Mouse (Mus musculus) erythroblast, adult 5-6 weeks (primary cell): ENCODE data around the gene Chl1. TPM values are rescaled to one million over a fixed set of nuclear protein-coding genes. Genes with fewer than 3 reads are reported as not detected.

Experiments
- ATAC-seq: replicated peaks from 2 replicates; pipeline ENCODE4 v1.8.0; 2016; ENCODE audit warnings: moderate number of reproducible peaks, mild to moderate bottlenecking, moderate TSS enrichment, inconsistent platforms; ENCODE audit not compliant: poor library complexity, low FRiP score, severe bottlenecking
- total RNA-seq, 2 experiments: library from RNA; stranded (forward) in 1 of 2; stranded (reverse) in 1 of 2; fragments of 150-400 nt in 1 of 2; fragments of 200-764, 138-1000 nt in 1 of 2; gene quantifications; 2 replicates each; pipeline versions ENCODE4 v1.2.3 to v1.2.4; 2015 to 2017; ENCODE audit warnings: low replicate concordance in 2 of 2

Chl1 gene
- total RNA-seq, 2 experiments from 2014 or later, result not detected

- no peak for ATAC-seq
These were observed 238.9 kb downstream of the Chl1 start for GRCm38 (mm10) chr6:103749122-103749773.

- no peak for ATAC-seq
These were observed 243.5 kb downstream of the Chl1 start for GRCm38 (mm10) chr6:103753891-103754290.

- no peak for ATAC-seq
These were observed 256.4 kb downstream of the Chl1 start for GRCm38 (mm10) chr6:103766830-103767229.

GRCm38 (mm10) chr6:103781058-103781457 is 270.7 kb downstream of the Chl1 start:
- ATAC-seq, result no peak

GRCm38 (mm10) chr6:103791077-103791632 is 280.8 kb downstream of the Chl1 start:
- no peak for ATAC-seq

GRCm38 (mm10) chr6:103795241-103795640 is 284.9 kb downstream of the Chl1 start:
- ATAC-seq, result no peak
